Mouse (Mus musculus) thymus, adult 2 months (tissue): ENCODE results near the gene Stab2. TPM values are rescaled to one million over a fixed set of nuclear protein-coding genes. Genes with fewer than 3 reads are reported as not detected.

Source experiments
- DNase-seq: peaks from one replicate; pipeline ENCODE4 v3.0.0; 2021
- H3K27ac ChIP-seq: fragments of 200-500 bp; 2 replicates; pipeline ENCODE4 v1.5.1; 2012; ENCODE audit warnings: low read length, control low read depth; ENCODE audit not compliant: control insufficient read depth, insufficient read depth
- H3K27me3 ChIP-seq: fragments of 200-500 bp; 2 replicates; pipeline ENCODE4 v1.6.1; 2012; ENCODE audit warnings: mild to moderate bottlenecking, low read length, moderate library complexity, mixed read lengths; ENCODE audit not compliant: control insufficient read depth, insufficient read depth
- H3K36me3 ChIP-seq: fragments of 200-500 bp; 2 replicates; pipeline ENCODE4 v1.6.1; 2012; ENCODE audit warnings: mild to moderate bottlenecking, low read length, moderate library complexity; ENCODE audit not compliant: control insufficient read depth, insufficient read depth
- H3K4me1 ChIP-seq: fragments of 200-500 bp; replicated peaks from 2 replicates; pipeline ENCODE4 v1.6.1; 2012; ENCODE audit warnings: low read length; ENCODE audit not compliant: control insufficient read depth, insufficient read depth
- H3K4me3 ChIP-seq: fragments of 200-500 bp; 2 replicates; pipeline ENCODE4 v1.5.1; 2012; ENCODE audit warnings: mild to moderate bottlenecking, low read length, control low read depth, moderate library complexity; ENCODE audit not compliant: control insufficient read depth, insufficient read depth
- CTCF ChIP-seq: fragments of 200-500 bp; IDR thresholded peaks from 2 replicates; pipeline ENCODE4 v1.5.1; 2012; ENCODE audit warnings: mild to moderate bottlenecking, control low read depth, low read length, moderate library complexity, borderline replicate concordance; ENCODE audit not compliant: control insufficient read depth, poor library complexity, insufficient read depth; ENCODE audit errors: extremely low read depth
- POLR2A ChIP-seq: fragments of 200-500 bp; IDR thresholded peaks from 2 replicates; pipeline ENCODE4 v1.6.1; 2012; ENCODE audit warnings: mild to moderate bottlenecking, low read length, control low read depth, moderate library complexity; ENCODE audit not compliant: control insufficient read depth, poor library complexity, insufficient read depth; ENCODE audit errors: extremely low read depth
- WGBS: fragments of 180-500 bp; shearing (Covaris S2); methylation state at CpG from one replicate; pipeline ENCODE4 v1.1.7; 2018; 5-methylcytosine and 5-hydroxymethylcytosine counted together
- polyA plus RNA-seq: library from polyadenylated mRNA; depleted of rRNA; stranded (reverse); fragments of >200 nt; gene quantifications from 2 replicates; pipeline ENCODE4 v1.2.3, GENCODE M21; 2012

Gene Stab2
- polyA plus RNA-seq, 1 experiment: 8.5 TPM

DNA sequence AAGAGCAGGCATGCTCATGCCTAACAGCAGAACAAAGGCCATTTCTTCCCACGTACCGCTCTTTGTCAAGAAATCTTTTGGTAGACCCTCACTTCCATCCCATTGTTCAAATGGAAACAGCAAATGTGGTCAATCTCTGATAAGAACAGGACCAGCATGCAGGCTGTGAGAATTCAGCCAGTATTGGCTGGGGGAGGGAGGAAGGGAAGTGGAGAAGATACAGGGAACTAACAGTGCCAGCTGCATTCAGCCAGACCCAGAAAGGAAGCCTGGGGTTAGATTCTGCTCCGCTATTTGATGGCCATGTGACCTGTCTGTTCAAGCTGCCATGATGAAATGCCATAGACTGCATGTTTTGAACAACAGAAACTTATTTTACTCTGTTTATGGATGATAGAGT, 32.0 kb upstream of the Stab2 start:
- WGBS: 75% methylated on average over 3 of the region's 3 CpGs
- TF ChIP-seq POLR2A (no peak), CTCF (no peak)
- no peak for DNase-seq
- Histone ChIP-seq H3K36me3 (no peaks in the 10 kb centered on the region), H3K4me1 (no peaks in the 10 kb centered on the region), H3K27ac (no peak overlapping the region), H3K4me3 (no peak overlapping the region), H3K27me3 (no peaks in the 10 kb centered on the region)

DNA sequence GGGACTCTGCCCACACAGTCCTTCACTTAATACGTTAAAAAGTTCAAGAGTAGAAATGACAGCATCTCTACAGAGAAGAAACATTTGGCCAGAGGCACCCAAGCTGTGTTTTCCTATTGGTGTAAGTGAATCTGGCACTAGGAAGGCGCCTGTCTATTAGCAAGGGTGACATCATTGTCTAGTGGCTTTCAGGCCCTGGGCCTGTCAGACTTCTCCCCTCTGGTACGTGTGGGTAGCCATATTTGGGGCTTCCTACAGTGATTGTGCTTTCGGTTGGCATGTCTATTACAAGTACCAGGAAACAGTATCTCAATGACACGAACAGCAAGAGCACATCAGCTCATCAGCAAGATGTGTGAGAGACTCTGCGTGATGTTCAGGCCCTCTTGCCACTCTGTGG, 31.5 kb upstream of the Stab2 start:
- Histone ChIP-seq H3K36me3 (no peaks in the 10 kb centered on the region), H3K4me3 (no peak overlapping the region), H3K27ac (no peak overlapping the region), H3K27me3 (no peaks in the 10 kb centered on the region), H3K4me1 (no peaks in the 10 kb centered on the region)
- WGBS: 87% methylated on average over 6 of the region's 6 CpGs
- TF ChIP-seq CTCF (no peak), POLR2A (no peak)
- no peak for DNase-seq

DNA sequence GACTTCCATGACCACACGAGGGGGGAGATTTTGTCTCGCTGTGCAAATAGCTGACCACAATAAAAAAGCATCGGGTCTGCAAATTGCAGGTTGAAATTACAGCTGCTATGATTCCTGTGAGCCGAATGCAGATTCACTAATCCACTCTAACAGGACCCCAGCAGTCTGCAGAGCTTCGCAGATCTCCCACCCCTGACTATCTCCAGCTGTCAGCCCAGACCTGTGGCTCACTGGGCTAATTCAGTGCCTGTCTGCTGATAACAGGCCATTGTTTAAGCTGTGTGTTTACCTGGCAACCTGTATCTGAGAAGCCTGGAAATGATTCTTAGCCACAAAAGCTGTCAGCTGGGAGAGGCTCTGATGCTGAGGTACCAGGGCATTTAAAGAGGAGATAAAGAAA, 29.2 kb upstream of the Stab2 start:
- no peaks in the 10 kb centered on the region for H3K36me3 ChIP-seq
- H3K27ac ChIP-seq: no peak overlapping the region
- H3K4me1 ChIP-seq: no peaks in the 10 kb centered on the region
- H3K4me3 ChIP-seq: no peak overlapping the region
- WGBS: 54% methylated on average over 5 of the region's 5 CpGs
- no peak for DNase-seq
- H3K27me3 ChIP-seq: no peaks in the 10 kb centered on the region
- TF ChIP-seq CTCF (no peak), POLR2A (no peak)

DNA sequence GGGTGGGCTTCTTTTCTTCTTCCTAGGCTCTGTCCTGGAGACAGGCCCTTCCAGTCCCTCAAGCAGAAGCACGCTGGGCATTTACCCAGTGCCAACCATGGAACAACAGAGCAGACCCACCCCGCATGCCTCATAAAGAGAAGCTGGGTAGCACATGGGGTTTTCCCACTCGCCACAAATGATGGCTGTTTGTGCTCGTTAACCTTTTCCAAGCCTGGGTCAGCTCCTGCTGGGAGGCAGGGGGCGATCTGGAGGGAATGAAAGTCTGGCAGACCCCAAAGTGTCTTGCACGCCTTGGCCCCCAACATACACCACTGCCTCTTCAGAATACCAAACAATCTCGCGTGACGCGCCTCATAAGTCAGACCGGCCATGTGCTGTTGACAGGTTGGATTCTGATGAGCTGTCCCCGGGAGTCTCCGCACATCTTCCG, 28.5 kb upstream of the Stab2 start:
- Histone ChIP-seq H3K36me3 (no peaks in the 10 kb centered on the region), H3K27ac (no peak overlapping the region), H3K4me3 (no peak overlapping the region), H3K4me1 (no peaks in the 10 kb centered on the region), H3K27me3 (no peaks in the 10 kb centered on the region)
- no peak for TF ChIP-seq CTCF
- TF ChIP-seq POLR2A: no peak
- 91% methylated on average over 14 of the region's 14 CpGs for WGBS
- no peak for DNase-seq

DNA sequence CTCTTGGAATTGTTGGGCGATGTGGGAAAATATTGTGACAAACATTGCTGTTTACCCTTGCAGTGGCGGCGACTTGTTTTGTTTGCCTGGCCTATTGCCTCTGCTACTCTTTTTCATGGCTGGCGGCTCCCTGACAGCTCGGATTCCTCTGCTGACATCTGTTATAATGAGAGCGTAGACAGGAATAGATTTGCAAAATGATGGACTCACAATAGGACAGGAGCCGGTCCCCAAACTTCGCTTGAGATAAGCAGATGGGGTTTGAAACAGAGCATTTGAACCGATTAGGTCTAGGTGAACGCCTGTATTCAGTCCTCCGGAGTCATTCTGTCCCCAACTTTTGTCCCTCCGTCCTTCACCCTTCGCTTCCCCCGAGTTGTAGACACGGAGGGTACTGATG, 28.0 kb upstream of the Stab2 start:
- no peaks in the 10 kb centered on the region for H3K36me3 ChIP-seq
- H3K27ac ChIP-seq: no peak overlapping the region
- H3K27me3 ChIP-seq: no peaks in the 10 kb centered on the region
- 94% methylated on average over 15 of the region's 15 CpGs for WGBS
- no peak overlapping the region for H3K4me3 ChIP-seq
- no peak for DNase-seq
- TF ChIP-seq POLR2A: no peak
- no peak for TF ChIP-seq CTCF
- no peaks in the 10 kb centered on the region for H3K4me1 ChIP-seq

DNA sequence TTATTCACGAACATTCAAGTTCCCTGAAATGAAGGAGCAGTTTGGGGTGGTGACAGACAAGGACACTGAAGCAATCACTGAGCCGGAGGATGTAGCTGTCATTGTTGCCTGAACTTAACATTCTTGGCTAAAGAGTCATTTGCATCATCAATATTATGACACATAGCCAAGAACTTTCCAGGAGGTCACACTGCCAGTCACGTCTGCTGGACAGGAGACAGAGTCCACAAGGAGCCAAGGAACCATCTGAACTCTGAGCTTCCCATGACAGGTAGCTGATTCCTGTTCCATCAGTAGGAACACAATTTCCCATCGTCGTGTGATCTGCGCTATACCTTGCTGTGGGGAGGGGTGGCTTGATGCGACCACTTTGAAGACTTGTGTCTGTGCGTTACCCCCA, 24.9 kb upstream of the Stab2 start:
- Histone ChIP-seq H3K27ac (no peak overlapping the region), H3K36me3 (no peaks in the 10 kb centered on the region), H3K4me3 (no peak overlapping the region), H3K27me3 (no peaks in the 10 kb centered on the region), H3K4me1 (no peaks in the 10 kb centered on the region)
- no peak for TF ChIP-seq CTCF
- TF ChIP-seq POLR2A: no peak
- 94% methylated on average over 8 of the region's 8 CpGs for WGBS
- no peak for DNase-seq

DNA sequence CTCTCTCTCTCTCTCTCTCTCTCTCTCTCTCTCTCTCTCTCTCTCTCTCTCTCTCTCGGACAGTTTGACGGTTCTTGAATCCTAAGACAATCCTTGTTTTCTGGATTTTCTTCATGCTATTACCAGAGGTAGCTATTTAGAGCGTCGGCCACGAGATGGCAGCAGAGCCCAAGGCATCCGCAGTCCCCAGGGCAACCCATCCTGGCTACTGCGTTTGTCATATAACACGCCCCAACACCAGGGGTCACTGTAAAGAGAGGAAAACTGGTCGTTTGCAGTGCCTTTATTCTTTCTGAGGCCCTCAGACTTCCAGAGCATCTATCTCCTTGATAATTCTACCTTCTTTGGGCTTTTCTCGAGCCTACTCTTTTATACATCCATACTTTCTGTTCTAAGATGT, 17.1 kb upstream of the Stab2 start:
- Histone ChIP-seq H3K36me3 (no peaks in the 10 kb centered on the region), H3K27ac (no peak overlapping the region), H3K27me3 (no peaks in the 10 kb centered on the region), H3K4me3 (no peak overlapping the region), H3K4me1 (no peaks in the 10 kb centered on the region)
- TF ChIP-seq POLR2A: no peak
- TF ChIP-seq CTCF: peak; percentile 92
- DNase-seq: peak; percentile 81
- WGBS: 2% methylated on average over 8 of the region's 10 CpGs
